Mouse (Mus musculus): ENCODE measurements around the gene Rnf121.

The Rnf121 gene

DNA sequence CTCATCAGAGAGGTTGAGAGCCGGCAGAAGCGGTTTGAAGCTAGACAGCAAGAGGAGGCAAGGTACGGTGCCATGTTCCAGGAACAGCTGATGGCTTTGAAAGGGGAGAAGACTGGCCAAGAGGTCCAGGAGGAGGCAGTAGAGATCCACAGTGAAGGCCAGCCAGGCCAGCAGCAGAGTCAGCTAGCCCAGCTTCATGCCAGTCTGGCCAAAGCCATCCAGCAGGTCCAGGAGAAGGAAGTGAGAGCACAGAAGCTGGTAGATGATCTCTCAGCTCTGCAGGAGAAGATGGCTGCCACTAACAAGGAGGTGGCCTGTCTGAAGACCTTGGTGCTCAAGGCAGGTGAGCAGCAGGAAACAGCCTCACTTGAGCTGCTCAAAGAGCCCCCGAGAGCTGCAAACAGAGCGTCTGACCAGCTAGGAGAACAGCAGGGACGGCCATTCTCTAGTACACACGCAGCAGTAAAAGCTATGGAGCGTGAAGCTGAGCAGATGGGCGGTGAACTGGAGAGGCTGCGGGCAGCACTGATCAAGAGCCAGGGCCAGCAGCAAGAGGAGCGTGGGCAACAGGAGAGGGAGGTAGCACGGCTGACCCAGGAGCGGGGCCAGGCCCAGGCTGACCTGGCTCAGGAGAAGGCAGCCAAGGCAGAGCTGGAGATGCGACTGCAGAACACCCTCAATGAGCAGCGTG, 65.7 kb downstream of the Rnf121 start:
- no peak for DNase-seq (ENCODE audit: low read depth, low spot score)

- DNase-seq (ENCODE audit: low read depth, low spot score), result peak; percentile 84
These were observed 66.9 kb downstream of the Rnf121 start for GRCm38 (mm10) chr7:101998194-101998927.

DNA sequence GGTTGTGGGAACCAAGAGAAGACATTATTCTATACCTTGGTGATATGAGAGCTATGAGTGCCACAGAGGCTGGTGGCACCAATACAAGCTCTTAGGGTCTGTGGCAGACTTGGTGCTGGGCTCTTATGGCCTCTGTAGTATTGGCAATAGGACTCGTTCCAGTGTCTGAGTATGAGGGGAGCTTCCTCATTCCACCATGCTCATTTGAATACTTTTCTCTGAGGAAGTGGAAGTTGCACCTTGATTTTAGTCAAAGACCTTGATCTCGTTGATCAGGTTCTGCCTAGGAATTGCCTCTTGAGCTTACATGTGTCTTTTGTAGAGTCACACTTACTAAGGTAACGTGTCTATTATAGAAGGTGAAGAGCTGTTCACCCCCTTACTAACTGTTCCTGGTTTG, 71.0 kb downstream of the Rnf121 start:
- DNase-seq (ENCODE audit: low read depth, low spot score), result no peak

DNA sequence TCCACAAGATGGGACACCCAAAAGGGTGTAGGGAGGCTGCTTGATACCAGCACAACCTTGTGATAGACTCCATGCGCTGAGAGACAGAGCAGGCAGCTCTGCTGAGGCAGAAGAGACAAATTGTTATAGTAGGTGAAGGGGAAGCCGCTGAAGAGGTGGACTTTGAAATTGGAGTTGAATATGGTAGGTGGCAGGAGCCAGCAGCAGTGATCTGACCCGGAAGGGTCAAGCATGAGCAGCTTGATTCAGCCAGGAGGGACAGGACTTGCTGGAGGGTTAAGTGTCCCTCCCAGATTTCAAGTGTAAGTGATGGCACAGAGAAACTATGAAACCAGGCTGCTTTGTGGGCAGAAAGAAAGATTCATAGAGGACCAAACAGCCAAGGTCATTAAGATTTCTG, 80.2 kb downstream of the Rnf121 start:
- no peak for DNase-seq (ENCODE audit: low read depth, low spot score)

- no peak for DNase-seq (ENCODE audit: low read depth, low spot score)
These were observed 82.5 kb downstream of the Rnf121 start for GRCm38 (mm10) chr7:101982735-101983134.

DNA sequence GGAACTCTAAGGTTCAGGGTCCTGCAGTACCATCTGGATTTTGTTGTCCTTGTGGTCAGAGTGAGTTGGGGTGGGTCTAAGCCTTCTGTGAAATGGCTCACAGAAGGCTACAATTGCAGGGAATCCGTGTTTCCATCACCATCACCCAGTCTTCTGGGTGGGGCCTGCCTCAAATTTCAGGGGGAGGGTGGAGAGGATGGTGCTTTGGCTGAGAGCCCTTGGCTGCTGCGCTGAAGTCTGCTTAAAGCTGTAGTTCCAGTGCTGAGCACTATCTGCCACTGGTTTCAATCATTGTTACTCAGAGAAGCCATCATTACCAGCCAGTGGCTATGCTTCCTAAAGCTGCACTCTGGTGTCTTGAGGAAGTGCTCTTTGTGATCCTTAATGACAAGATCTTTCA, 90.8 kb downstream of the Rnf121 start:
- peak; percentile 47 for DNase-seq (ENCODE audit: low read depth, low spot score)

DNA sequence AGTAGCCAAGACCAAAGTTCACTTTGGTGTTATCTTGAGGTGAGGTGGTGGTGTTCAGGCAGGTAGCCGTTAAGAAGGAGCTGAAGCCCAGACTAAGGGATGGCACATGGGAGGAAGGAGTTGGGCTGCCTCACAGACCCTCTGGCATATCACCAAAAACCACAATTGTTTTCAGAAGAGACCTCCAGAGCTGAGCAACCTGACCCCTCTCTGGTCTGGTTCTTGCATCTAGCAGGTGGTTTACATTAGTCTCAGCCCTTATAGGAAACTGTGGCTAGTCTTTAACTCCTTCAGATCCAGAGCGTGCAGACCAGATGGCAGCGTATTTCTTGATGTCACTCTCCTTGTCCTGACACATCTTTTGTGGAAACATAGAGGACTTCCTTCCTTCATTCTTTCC, 91.5 kb downstream of the Rnf121 start:
- DNase-seq (ENCODE audit: low read depth, low spot score), result no peak

DNA sequence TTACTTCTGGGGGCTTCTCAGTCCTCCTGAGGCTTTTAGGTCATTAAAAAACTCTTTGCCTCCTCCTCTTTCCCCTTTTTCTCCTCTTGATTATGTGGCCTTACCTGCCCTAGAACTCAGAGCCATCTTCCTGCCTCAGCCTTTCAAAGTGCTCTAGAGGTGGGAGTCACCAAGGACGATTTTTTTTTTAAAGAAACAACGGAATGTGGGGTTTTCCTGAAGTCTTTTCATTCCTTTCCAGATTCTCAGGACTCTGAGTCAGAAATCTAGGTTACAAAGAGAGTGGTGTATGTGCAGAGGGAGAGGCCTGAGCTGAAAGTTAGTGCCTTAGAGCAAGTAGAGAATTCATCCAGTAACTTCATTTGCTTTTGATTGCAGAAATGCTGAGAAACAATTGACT, 93.5 kb downstream of the Rnf121 start:
- no peak for DNase-seq (ENCODE audit: low read depth, low spot score)

- DNase-seq (ENCODE audit: low read depth, low spot score), result peak; percentile 69
These were observed 94.3 kb downstream of the Rnf121 start for GRCm38 (mm10) chr7:101970821-101971461.

DNA sequence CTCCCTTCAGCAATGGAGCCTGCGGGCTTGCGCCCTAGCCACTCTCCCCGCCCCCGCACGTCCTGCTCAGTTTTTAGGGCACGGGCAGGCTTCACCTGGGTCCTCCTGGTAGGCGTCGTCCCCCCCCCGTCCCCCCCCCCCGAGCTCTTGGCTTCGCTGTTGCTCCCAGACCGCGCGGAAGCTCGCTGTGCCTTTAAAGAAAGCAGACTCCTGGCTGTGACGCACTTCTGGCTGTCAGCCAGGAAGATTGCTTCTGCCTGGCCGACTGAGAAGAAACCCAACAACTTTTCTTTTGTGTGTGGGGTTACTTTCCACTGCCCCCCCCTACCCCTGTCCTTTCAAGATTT, 94.9 kb downstream of the Rnf121 start:
- DNase-seq (ENCODE audit: low read depth, low spot score), result peak; percentile 96

DNA sequence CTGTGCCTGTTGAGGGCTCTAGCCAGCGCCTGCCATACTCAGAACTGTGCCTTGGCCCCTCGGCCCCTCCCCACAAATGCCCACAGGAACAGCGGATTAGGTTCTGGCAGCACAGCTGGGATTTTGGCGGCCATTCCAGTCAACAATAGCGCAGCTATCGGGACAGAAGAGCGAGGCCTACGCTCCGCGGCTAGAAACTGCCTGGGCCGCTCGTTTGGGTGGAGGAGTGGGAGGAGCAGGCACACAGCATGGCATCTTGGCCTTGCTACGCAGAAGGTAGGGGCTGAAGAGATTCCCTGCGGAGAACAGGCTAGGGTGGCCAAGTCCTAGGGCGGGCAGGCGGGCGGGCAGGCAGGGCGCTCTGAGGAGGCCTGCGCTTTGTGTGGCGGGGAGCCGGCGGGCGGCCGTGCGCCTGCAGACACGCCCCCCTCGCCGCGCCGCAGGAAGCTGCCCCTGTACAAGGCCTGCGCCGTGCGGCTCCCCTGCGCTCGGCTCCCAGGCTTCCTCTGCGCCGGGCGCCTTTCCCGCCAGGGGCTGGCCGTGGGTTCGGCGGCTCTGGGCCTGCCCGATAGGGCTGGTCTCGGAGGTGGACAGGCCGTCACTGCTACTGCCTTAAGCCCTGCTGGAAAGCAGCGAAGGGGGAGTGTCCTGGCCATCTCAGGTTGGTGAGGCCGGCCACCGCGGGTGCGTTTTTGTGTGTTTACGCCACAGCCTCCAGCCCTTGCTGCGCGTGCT, 95.4 kb downstream of the Rnf121 start:
- peak; percentile 70 for DNase-seq (ENCODE audit: low read depth, low spot score)
